Mouse (Mus musculus): ENCODE results near the gene Gm10518.

GRCm38 (mm10) chr1:179843981-179844380 lies 40.8 kb downstream of the Gm10518 start:
- TF ChIP-seq TAL1 (IDR thresholded peaks at IDR 0.05; ENCODE audit: low read length) = no peak
- no peak for TF ChIP-seq GATA1 (IDR thresholded peaks at IDR 0.05; ENCODE audit: low read length)

Measured in erythroblast, embryonic 14.5 days (primary cell).